Mouse (Mus musculus) ES-Bruce4 (cell line): ENCODE data around the gene Nfkbie. TPM values are rescaled to one million over a fixed set of nuclear protein-coding genes. Genes with fewer than 3 reads are reported as not detected.

ENCODE experiments used
- H3K27ac ChIP-seq: 2 replicates; pipeline ENCODE4 v1.5.1; 2012; ENCODE audit warnings: low read length, inconsistent platforms; ENCODE audit not compliant: insufficient read depth
- H3K27me3 ChIP-seq: 2 replicates; pipeline ENCODE4 v1.6.1; 2012; ENCODE audit warnings: mild to moderate bottlenecking, low read length, inconsistent platforms; ENCODE audit not compliant: control insufficient read depth, poor library complexity, insufficient read depth, severe bottlenecking
- H3K36me3 ChIP-seq: 2 replicates; pipeline ENCODE4 v1.6.1; 2012; ENCODE audit warnings: inconsistent platforms, mild to moderate bottlenecking, low read length, moderate library complexity; ENCODE audit not compliant: control insufficient read depth, poor library complexity, insufficient read depth, severe bottlenecking
- H3K4me1 ChIP-seq: one replicate; pipeline ENCODE4 v1.8.1; 2011; ENCODE audit warnings: low read length; ENCODE audit not compliant: control insufficient read depth, insufficient read depth
- H3K4me3 ChIP-seq: 2 replicates; pipeline ENCODE4 v1.5.1; 2011; ENCODE audit warnings: low read depth, mild to moderate bottlenecking, low read length
- H3K9ac ChIP-seq: 2 replicates; pipeline ENCODE4 v1.6.1; 2012; ENCODE audit warnings: low read depth, mild to moderate bottlenecking, inconsistent platforms; ENCODE audit not compliant: poor library complexity, severe bottlenecking
- H3K9me3 ChIP-seq: replicated peaks from 2 replicates; pipeline ENCODE4 v1.6.1; 2012; ENCODE audit warnings: mild to moderate bottlenecking, low read length, inconsistent platforms; ENCODE audit not compliant: control insufficient read depth, poor library complexity, insufficient read depth, severe bottlenecking
- CTCF ChIP-seq: IDR thresholded peaks from one replicate; pipeline ENCODE4 v1.8.1; 2011; ENCODE audit warnings: low read depth, low read length
- EP300 ChIP-seq: IDR thresholded peaks from 2 replicates; pipeline ENCODE4 v1.6.1; 2011; ENCODE audit warnings: low read depth, low read length; ENCODE audit not compliant: insufficient read depth
- POLR2A ChIP-seq: IDR thresholded peaks from one replicate; pipeline ENCODE4 v1.8.1; 2011; ENCODE audit warnings: low read length; ENCODE audit not compliant: insufficient read depth
- polyA plus RNA-seq: library from polyadenylated mRNA; stranded (reverse); fragments of >200 nt; gene quantifications from 2 replicates; pipeline ENCODE4 v1.2.4, GENCODE M21; 2011; ENCODE audit warnings: low read depth; ENCODE audit not compliant: missing spikeins, insufficient read depth, insufficient read length

Nfkbie gene
- polyA plus RNA-seq, 1 experiment: 2.7 TPM

DNA sequence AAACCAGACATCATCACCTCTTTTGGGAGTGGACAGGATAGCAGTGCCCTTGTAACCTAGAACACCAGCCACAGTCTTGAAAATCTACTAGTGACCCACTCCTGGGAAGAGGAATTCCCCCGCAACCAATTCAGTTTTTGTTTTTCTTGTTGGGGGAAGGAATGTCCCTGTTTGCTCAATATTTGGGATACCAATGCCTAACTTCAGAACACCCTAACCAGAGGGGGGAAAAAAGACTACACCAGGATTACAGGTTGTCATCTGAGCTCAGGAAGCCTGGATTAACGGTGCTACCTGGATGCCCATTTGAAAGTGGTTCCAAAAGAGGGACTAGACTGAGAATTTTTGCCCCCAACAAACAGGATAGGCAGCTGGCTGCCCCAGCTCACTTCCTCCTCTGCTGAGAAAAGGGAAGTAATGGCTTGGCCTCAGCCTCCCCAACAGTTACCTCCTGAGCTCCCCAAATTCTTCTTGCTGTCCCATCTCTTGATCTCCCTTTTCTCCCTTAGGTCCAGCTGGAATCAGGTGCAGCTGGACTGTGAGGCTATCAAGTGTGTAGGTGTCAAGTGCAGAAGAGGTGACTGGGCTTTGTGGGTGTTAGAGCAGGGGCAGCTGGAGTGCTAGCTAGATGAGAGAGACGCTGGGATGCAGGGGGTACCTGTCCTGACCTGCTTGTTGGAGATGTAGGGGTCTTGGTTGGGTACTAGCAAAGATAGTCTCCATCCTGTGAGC, 1.2 kb downstream of the Nfkbie start:
- TF ChIP-seq EP300 (no peak), POLR2A (no peak)
- no peaks in the 10 kb centered on the region for H3K4me1 ChIP-seq

DNA sequence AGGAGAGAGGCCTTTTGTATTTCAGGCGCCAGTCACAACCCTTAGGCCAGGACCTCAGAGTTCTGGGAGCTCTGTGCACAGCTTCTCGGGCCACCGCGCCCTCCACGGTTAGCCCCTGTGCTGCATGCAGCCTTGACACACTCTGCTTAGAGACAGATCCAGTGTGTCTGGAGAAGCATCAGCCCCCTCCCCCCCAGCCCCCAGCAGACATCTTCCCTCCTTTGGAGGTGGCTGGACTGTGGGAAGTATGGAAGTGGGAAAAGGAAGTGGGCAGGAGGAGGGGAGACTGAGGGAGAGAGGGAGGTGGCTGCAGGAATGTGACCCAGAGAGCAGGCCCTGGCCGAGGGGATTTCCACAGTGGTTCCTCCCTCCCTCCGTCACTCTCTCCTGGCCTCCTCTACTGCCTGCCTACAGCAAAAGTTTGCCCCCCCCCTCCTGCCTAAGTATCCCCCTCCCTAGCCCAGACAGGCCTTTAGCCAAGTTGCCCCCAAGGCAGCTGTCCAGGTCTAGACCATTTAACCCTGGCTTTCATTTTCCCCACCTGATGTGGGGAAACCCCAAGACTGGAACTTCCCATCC, 1.8 kb downstream of the Nfkbie start:
- TF ChIP-seq EP300 (no peak), POLR2A (no peak), CTCF (no peak)
- H3K36me3 ChIP-seq: no peaks in the 10 kb centered on the region
- no peak overlapping the region for H3K4me3 ChIP-seq
- H3K27me3 ChIP-seq: no peaks in the 10 kb centered on the region
- no peaks in the 10 kb centered on the region for H3K9me3 ChIP-seq
- H3K27ac ChIP-seq: no peak overlapping the region
- no peak overlapping the region for H3K9ac ChIP-seq
- no peaks in the 10 kb centered on the region for H3K4me1 ChIP-seq

More for the DNA sequence above, 1.2 kb downstream of the Nfkbie start:
- Histone ChIP-seq H3K36me3 (no peaks in the 10 kb centered on the region), H3K9me3 (no peaks in the 10 kb centered on the region), H3K4me3 (peak overlapping the region; percentile 79; the same call in 1 of the 2 replicates), H3K27me3 (no peaks in the 10 kb centered on the region), H3K9ac (no peak overlapping the region), H3K27ac (no peak overlapping the region)

DNA sequence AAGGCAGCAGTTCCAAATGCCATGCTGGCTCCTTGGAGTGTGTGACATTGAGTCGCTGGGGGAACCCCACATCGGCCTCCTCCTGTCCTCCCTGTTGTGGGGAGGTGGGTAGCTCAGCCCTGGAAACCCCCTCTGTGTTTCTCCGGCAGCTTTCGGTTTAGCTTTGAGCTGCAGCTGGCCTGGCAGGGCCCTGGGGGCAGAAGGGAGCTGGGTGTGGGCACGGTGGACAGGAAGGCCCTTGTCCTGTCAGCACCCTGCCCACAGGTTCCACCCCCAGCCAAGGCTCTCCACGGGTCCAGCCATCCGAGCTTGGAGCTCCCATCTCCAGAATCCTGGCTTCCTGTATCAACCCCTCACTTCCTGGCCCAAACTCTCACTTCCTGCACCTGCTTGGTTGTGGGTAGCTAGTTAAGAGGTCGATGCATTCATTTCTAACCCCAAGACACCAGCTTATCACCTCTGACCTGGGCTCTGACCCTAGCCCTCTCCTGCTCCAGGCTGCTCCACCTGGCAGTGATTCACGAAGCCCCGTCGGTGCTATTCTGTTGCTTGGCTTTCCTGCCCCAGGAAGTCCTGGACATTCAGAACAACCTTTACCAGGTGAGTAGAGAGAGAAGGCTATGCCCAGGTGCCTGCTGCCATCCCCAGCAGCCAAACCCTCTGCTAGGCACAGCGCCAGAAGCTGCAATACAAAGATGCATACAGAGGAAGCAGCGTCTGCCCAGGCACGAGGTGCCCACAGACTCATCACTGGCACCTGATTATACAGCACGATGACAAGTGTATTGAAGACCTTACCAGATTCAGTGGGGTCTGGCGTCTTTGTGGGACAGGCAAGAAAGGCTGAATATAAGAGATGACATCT, 2.7 kb downstream of the Nfkbie start:
- Histone ChIP-seq H3K4me1 (no peaks in the 10 kb centered on the region), H3K27ac (no peak overlapping the region), H3K9ac (no peak overlapping the region)

DNA sequence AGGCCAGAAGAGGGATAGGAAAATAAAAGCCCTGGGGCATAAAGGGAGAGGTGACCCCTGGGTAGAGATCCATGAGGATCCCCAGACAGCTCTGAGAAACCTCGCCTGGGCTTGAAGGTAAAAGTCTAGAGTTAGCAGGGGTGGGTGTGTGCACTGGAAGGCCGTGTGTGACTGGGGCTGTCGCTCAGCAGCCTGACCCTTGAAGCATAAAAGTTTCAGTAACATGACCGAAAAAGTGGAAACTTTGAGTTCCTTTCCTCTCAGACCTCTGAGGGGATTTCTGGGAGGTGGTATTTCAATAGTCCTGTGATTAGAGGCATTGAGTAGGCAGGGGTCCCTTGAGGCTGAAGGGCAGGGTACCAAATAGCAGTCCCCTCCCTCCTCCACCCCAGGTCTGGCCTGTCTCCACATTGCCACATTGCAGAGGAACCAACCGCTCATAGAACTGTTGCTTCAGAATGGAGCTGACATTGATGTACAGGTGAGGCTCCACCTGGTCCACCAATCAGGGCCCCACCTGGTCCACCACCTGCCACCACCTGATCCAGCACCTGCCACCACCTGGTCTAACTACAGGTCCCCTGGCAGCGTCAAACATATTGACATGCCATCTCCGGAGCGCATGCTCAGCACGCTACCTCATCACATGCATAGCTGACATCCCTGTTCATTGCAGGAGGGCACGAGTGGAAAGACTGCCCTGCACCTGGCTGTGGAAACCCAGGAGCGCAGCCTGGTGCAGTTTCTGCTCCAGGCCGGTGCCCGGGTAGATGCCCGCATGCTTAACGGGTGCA, 4.4 kb downstream of the Nfkbie start:
- Histone ChIP-seq H3K27ac (no peak overlapping the region), H3K4me3 (no peak overlapping the region), H3K4me1 (no peaks in the 10 kb centered on the region), H3K27me3 (no peaks in the 10 kb centered on the region), H3K9me3 (no peaks in the 10 kb centered on the region), H3K9ac (no peak overlapping the region), H3K36me3 (no peaks in the 10 kb centered on the region)
- TF ChIP-seq CTCF: no peak
- TF ChIP-seq POLR2A: no peak
- no peak for TF ChIP-seq EP300

More for the DNA sequence above, 2.7 kb downstream of the Nfkbie start:
- no peaks in the 10 kb centered on the region for H3K27me3 ChIP-seq
- no peaks in the 10 kb centered on the region for H3K9me3 ChIP-seq
- TF ChIP-seq CTCF (no peak), POLR2A (no peak), EP300 (no peak)
- no peak overlapping the region for H3K4me3 ChIP-seq
- no peaks in the 10 kb centered on the region for H3K36me3 ChIP-seq

DNA sequence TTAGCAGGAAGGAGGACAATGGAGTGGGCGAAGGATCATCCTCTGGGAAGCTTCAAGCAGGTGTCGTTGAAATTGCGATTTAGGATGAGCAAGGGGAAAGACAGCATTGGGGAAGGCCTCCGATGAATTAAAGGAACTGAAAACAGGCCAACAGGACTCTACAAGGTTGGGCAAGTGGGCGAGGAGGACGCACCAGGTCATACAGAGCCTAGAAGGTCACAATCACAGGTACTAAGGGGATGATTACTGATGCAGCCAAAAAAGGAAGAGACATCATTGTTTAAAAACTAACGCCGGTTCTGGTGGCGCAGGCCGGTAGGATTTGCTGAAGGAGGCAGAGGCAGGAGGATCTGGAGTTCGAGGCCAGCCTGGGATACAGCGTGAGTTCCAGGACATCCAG, 7.7 kb downstream of the Nfkbie start:
- Histone ChIP-seq H3K36me3 (peaks cover 22% of the 10 kb centered on the region), H3K27me3 (no peaks in the 10 kb centered on the region), H3K9ac (no peak overlapping the region), H3K4me3 (no peak overlapping the region), H3K4me1 (no peaks in the 10 kb centered on the region), H3K27ac (no peak overlapping the region), H3K9me3 (no peaks in the 10 kb centered on the region)
- TF ChIP-seq POLR2A: no peak
- no peak for TF ChIP-seq EP300
- no peak for TF ChIP-seq CTCF
